Mouse (Mus musculus) midbrain, embryonic 11.5 days (tissue): ENCODE data around the gene Tigd3. TPM values are rescaled to one million over a fixed set of nuclear protein-coding genes. Genes with fewer than 3 reads are reported as not detected.
A peak's percentile ranks its signal among the peaks of the same experiment; 100 is the strongest.

Experiments used
- ATAC-seq: fragments of 200-750 bp; cut with Nextera tagmentation; 2 replicates; pipeline ENCODE4 v1.8.0; 2017; ENCODE audit warnings: moderate TSS enrichment, moderate library complexity; ENCODE audit not compliant: low FRiP score
- DNase-seq: peaks from one replicate; pipeline ENCODE4 v3.0.0; 2015; ENCODE audit warnings: low spot score; ENCODE audit errors: missing footprints
- H3K27ac ChIP-seq: fragments of 300-500 bp; sonication (generic); 2 replicates; pipeline ENCODE4 v1.5.1; 2014; ENCODE audit warnings: low read depth, low read length
- H3K27me3 ChIP-seq: fragments of 300-500 bp; sonication (generic); 2 replicates; pipeline ENCODE4 v1.6.1; 2014; ENCODE audit warnings: mild to moderate bottlenecking, low read length, moderate library complexity, mixed read lengths; ENCODE audit not compliant: control insufficient read depth, insufficient read depth
- H3K36me3 ChIP-seq: fragments of 300-500 bp; sonication (generic); 2 replicates; pipeline ENCODE4 v1.6.1; 2014; ENCODE audit warnings: mild to moderate bottlenecking, low read length, moderate library complexity, mixed read lengths; ENCODE audit not compliant: control insufficient read depth, insufficient read depth
- H3K4me1 ChIP-seq: fragments of 300-500 bp; sonication (generic); 2 replicates; pipeline ENCODE4 v1.6.1; 2014; ENCODE audit warnings: low read length; ENCODE audit not compliant: control insufficient read depth, insufficient read depth
- H3K4me2 ChIP-seq: fragments of 300-500 bp; sonication (generic); 2 replicates; pipeline ENCODE4 v1.6.1; 2014; ENCODE audit warnings: mild to moderate bottlenecking, moderate library complexity
- H3K4me3 ChIP-seq: fragments of 300-500 bp; sonication (generic); 2 replicates; pipeline ENCODE4 v1.5.1; 2014; ENCODE audit warnings: low read depth, low read length
- H3K9ac ChIP-seq: fragments of 300-500 bp; sonication (generic); 2 replicates; pipeline ENCODE4 v1.6.1; 2014; ENCODE audit warnings: low read length
- H3K9me3 ChIP-seq: fragments of 300-500 bp; sonication (generic); 2 replicates; pipeline ENCODE4 v1.6.1; 2016; ENCODE audit warnings: low read length; ENCODE audit not compliant: control insufficient read depth
- WGBS: fragments of 180-500 bp; shearing (Covaris S2); extraction: QIAGEN DNeasy Blood & Tissue Kit; methylation state at CpG from one replicate; pipeline ENCODE4 v1.1.7; 2014; 5-methylcytosine and 5-hydroxymethylcytosine counted together
- polyA plus RNA-seq: library from polyadenylated mRNA; unstranded; fragments of >200 nt; fragmentation: Nextera tagmentation; extraction: Ambion mirVana; gene quantifications from 2 replicates; pipeline ENCODE4 v1.2.1, GENCODE M21; 2014

The Tigd3 gene
- polyA plus RNA-seq, 1 experiment from 2014 or later: 7.3 TPM

- no peak overlapping the region for H3K27ac ChIP-seq
Measured at GRCm38 (mm10) chr19:5925311-5925855, 31.4 kb upstream of the Tigd3 start.

DNA sequence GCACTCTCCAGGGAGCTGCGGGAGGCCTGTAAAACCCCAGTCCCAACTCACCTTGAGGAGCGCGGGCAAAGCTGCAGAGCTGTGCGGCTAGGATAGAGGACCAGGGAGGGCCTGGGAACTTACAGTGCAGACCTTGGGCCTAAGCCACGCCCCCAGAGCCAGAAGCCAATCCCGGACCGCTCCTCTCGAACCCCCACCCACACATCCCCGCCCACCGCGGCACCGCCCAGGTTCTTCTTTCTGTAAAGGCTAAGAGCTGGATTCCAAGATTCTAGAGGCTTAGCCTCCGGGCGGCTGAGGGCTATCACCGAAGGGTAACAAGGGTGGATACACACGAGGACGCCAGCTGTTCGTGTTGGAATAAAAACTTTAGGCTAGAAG is 30.8 kb upstream of the Tigd3 start, which contains the start of gene Cdc42ep2:
Gene Cdc42ep2 (minus strand): TSS at position 104 of the 381 bp plus-strand sequence.
- ATAC-seq (peak; percentile 93), DNase-seq (peak; percentile 99)
- H3K4me3 ChIP-seq: peak within 1 kb of the TSS; percentile 43
- no peaks in the 10 kb centered on the region for H3K9me3 ChIP-seq
- peak within 1 kb of the TSS; percentile 92 for H3K4me2 ChIP-seq
- no peaks in the 10 kb centered on the region for H3K36me3 ChIP-seq
- under 1% methylated on average over 18 of the region's 18 CpGs for WGBS
- H3K4me1 ChIP-seq: peaks cover 5% of the 10 kb centered on the region; the same call in 1 of the 2 replicates
- H3K9ac ChIP-seq: peak within 1 kb of the TSS; percentile 52
- no peak within 1 kb of the TSS for H3K27ac ChIP-seq
- H3K27me3 ChIP-seq: no peaks in the 10 kb centered on the region; the same call in 1 of the 2 replicates

More at GRCm38 (mm10) chr19:5925311-5925855, 31.4 kb upstream of the Tigd3 start:
- DNase-seq (peak; percentile 89), ATAC-seq (no peak)
- no peaks in the 10 kb centered on the region for H3K9me3 ChIP-seq
- H3K36me3 ChIP-seq: no peaks in the 10 kb centered on the region
- peak overlapping the region; percentile 31; the same call in 1 of the 2 replicates for H3K9ac ChIP-seq
- H3K27me3 ChIP-seq: no peaks in the 10 kb centered on the region; the same call in 1 of the 2 replicates
- 32% methylated on average over 11 of the region's 11 CpGs for WGBS
- peaks cover 5% of the 10 kb centered on the region; the same call in 1 of the 2 replicates for H3K4me1 ChIP-seq
- peak overlapping the region; percentile 92 for H3K4me2 ChIP-seq
- H3K4me3 ChIP-seq: peak overlapping the region; percentile 43

- H3K9me3 ChIP-seq: no peaks in the 10 kb centered on the region
- no peak overlapping the region for H3K27ac ChIP-seq
- H3K4me1 ChIP-seq: peaks cover 5% of the 10 kb centered on the region; the same call in 1 of the 2 replicates
- H3K4me3 ChIP-seq: peak overlapping the region; percentile 43
- ATAC-seq (peak; percentile 82), DNase-seq (peak; percentile 99)
- no peaks in the 10 kb centered on the region; the same call in 1 of the 2 replicates for H3K27me3 ChIP-seq
- H3K9ac ChIP-seq: peak overlapping the region; percentile 52
- peak overlapping the region; percentile 92 for H3K4me2 ChIP-seq
- H3K36me3 ChIP-seq: no peaks in the 10 kb centered on the region
- WGBS: under 1% methylated on average over 38 of the region's 38 CpGs
Measured at GRCm38 (mm10) chr19:5923990-5924712, 30.2 kb upstream of the Tigd3 start.

DNA sequence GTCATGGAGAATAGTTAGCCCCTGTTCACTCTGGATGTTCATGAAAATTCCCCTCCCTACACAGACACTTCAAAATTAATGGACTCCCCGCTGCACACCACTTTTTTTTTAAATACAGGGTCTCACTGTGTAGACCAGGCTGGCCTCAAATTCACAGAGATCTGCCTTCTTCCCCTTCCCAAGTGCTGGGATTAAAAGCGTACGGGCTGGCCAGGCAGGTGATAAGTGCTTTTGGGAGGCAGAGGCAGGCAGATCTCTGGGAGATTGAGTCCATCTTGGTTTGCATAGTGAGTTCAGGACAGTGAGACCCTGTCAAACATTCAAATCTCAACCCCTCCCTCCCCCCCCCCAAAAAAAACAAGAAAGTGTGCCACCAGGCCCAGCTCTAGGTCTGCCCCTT is 29.0 kb upstream of the Tigd3 start:
- no peak overlapping the region for H3K4me2 ChIP-seq
- no peaks in the 10 kb centered on the region for H3K9me3 ChIP-seq
- H3K4me1 ChIP-seq: peaks cover 5% of the 10 kb centered on the region; the same call in 1 of the 2 replicates
- no peaks in the 10 kb centered on the region; the same call in 1 of the 2 replicates for H3K27me3 ChIP-seq
- no peaks in the 10 kb centered on the region for H3K36me3 ChIP-seq
- H3K9ac ChIP-seq: no peak overlapping the region
- H3K27ac ChIP-seq: no peak overlapping the region
- WGBS: 95% methylated on average over 3 of the region's 3 CpGs
- no peak overlapping the region for H3K4me3 ChIP-seq
- peak; percentile 79 for DNase-seq
- ATAC-seq: no peak

DNA sequence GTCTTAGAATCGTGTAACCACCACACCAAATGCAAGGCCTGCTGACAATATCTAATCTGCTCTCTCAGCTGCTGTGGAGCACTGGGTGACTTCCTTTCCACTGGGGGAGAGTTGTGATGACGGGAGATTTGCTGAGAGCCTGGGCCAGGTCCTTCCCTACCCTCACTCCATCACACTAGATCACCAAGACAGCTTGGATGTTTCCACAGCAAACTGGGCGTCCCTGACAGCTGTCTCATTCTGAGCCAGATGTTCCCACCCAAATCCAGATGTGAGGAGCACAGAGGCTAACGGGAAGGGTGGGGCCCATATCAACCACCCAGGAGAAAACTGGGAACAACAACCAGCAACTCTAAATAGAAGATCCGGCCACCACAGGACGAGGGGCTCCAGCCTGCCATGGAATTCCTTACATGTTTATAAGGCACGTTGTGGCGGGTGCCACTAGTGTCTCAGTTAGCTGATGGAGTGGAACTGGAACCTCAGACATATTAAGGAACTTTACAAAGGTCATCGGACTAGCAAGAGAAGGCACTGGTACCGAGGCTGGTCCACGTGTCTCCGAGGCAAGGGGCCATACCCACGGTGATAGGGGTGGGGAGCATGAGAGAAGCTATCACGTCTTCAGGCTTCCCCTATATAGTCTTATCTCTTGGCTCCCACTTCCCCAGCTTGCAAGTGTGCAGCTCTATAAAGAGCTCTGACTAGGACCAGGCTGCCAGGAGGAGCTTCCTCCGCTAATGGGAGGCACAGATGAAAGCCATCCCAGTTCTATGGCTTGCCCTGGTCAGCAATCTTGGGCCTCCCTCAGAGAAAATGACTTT is 28.4 kb upstream of the Tigd3 start:
- 81% methylated on average over 15 of the region's 15 CpGs for whole genome bisulfite sequencing

GRCm38 (mm10) chr19:5921715-5922114 is 27.8 kb upstream of the Tigd3 start:
- Histone ChIP-seq H3K9ac (0 out of 2 replicates have a peak overlapping the region, but pooled peaks have one; percentile 24), H3K27me3 (no peaks in the 10 kb centered on the region; the same call in 1 of the 2 replicates), H3K4me2 (no peak overlapping the region), H3K36me3 (no peaks in the 10 kb centered on the region), H3K4me1 (peaks cover 5% of the 10 kb centered on the region; the same call in 1 of the 2 replicates), H3K9me3 (no peaks in the 10 kb centered on the region), H3K4me3 (no peak overlapping the region), H3K27ac (no peak overlapping the region)
- 24% methylated on average over 9 of the region's 9 CpGs for WGBS
- ATAC-seq (no peak), DNase-seq (no peak)

More for the DNA sequence above, 28.4 kb upstream of the Tigd3 start:
- Histone ChIP-seq H3K4me2 (no peak overlapping the region), H3K4me3 (no peak overlapping the region), H3K36me3 (no peaks in the 10 kb centered on the region), H3K4me1 (peaks cover 5% of the 10 kb centered on the region; the same call in 1 of the 2 replicates), H3K27ac (no peak overlapping the region), H3K27me3 (no peaks in the 10 kb centered on the region; the same call in 1 of the 2 replicates), H3K9ac (no peak overlapping the region), H3K9me3 (no peaks in the 10 kb centered on the region)
- DNase-seq (no peak), ATAC-seq (no peak)

DNA sequence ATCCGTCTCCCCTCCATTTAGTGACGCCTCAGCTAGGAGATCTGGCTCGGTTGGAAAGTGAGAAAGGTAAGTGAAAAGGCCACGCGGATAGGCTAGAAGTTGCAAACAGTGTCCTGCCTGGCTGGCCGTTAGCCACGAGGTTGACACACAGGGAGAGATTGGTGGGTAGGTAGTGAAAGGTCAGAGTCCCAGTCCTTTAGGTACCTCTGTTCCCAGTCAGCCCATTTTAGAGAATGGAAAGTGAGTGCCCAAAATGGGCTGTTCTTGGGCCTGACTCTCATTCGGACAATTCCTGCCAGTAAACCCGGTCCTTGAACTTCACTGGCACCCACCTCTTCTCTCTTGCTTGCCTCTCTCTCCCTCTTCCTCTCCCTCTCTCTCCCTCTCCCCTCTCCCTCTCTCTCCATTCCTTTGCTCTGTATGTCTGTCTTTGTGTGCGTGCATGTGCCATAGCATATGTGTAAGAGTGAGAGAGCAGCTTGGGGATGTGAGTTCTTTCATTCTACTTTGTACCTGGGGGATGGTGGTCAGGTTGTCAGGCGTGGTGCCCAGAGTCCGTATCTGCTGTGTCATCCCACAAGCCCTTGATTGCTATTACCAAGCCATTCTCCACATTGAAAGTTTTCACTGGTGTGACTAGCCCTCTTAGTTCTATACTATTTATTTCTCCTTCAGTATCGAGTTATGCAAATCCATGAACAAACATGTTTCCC is 19.2 kb upstream of the Tigd3 start, which contains the start of gene Dpf2:
Gene Dpf2 (minus strand): TSS at position 4 of the 713 bp plus-strand sequence.
- Histone ChIP-seq H3K4me2 (peak within 1 kb of the TSS; percentile 62), H3K27me3 (no peaks in the 10 kb centered on the region), H3K27ac (peak within 1 kb of the TSS; percentile 10; the same call in 1 of the 2 replicates), H3K4me3 (peak within 1 kb of the TSS; percentile 69), H3K9ac (peak within 1 kb of the TSS; percentile 81), H3K4me1 (peaks cover 22% of the 10 kb centered on the region), H3K36me3 (0 out of 2 replicates have a peak, but pooled peaks cover 3% of the 10 kb centered on the region), H3K9me3 (no peaks in the 10 kb centered on the region)
- DNase-seq (no peak), ATAC-seq (peak; percentile 17; the same call in 1 of the 2 replicates)
- 24% methylated on average over 13 of the region's 13 CpGs for WGBS
